Mouse (Mus musculus) cerebellum, adult 11-12 months (tissue): ENCODE measurements at regions not wholly inside any gene's neighbourhood (a gene's known extent, or its start where the extent isn't known, plus 50 kb on each side); places are given as distances from the start of the nearest gene placed in this dataset.

Source experiments
- DNase-seq: peaks from one replicate; pipeline ENCODE4 v3.0.0; 2022

DNA sequence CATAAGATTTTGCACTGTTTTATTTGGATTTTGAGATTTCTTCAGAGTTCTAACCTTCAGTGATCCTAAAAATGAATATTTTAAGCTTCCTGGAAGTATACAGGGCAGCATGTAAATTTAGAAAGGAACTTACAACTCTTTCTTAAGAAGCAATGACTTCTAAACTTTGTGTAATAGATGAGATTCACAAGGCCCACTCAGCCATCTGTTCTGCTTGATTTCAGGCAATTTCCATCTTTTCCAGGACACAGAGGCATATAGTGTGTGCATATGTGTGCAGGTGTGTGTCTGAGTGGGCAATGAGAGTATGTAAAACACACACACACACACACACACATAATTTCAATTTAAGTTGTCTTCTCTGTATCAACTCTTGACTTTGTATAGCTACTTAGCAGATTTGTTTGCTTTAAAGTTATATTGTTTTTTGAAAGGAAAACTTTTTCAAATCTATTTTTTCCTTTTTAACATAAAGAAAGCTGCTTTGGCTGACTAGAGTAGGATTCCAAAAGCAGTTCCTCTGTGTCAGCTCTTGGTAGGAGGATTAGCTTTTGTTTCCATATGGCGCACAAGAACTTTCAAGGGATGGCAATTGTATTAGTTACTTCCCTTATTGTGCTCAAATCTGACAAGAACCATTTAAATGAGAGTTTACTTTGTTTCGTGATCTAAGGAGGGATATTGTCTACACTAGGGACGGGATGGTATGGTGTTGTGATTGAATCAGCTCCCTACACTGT is 387.6 kb downstream of the D3Ertd751e start:
- no peak for DNase-seq

DNA sequence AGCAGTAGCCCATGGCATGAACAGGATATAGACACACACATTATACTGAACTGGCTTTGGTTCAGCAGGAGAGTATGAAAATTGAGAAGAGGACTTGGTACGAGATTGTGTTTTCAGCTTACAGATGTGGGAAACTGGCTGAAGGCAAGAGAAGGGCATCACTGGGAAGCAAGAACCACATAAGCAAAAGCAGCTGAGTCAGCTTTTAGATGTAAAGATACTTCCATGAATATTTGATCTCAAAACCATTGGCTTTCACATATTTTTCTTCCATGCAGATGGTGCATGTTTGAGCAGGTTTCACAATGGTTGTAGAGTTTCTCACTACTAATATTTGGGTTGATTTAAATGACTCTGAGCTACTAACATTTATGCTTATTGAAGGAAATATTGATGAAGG is 389.9 kb downstream of the D3Ertd751e start:
- DNase-seq: no peak

DNA sequence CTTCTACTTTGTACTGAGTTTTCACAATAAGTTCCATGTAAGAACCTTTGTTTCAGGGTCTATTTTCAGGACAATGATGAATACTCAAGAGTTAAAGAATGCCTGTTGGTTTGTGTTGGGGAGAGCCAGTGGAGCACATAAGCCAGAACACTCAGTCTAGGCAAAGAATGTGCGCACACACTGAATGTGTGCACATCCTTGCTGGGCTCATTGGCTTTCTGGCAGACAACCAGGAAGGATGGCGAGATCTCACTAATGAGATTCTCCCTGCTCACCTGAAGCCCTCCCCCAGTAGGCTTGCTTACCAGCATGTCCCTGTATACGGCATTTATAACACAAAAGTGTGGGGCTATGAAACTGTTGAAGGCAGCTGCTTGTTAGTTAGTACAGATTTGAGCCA is 411.0 kb downstream of the D3Ertd751e start:
- DNase-seq: no peak

DNA sequence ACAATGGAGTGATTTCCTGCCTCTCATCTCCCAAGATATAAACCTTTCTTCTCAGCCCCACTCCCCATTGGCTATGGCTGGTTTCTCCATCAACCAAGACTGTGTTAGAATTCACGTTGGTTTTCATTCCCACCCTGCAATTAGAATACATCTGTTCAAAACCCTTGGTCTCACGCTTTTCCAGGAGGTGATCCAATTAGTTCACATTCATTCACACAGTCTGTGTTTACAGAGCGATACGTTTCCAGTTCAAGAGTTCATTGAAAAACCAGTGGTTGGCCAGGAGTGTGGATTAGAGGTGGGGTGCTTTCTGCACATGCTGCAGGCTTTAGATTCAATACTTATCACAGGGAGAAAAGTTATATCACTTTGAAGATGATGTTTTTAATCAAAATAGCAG is 412.5 kb downstream of the D3Ertd751e start:
- no peak for DNase-seq

DNA sequence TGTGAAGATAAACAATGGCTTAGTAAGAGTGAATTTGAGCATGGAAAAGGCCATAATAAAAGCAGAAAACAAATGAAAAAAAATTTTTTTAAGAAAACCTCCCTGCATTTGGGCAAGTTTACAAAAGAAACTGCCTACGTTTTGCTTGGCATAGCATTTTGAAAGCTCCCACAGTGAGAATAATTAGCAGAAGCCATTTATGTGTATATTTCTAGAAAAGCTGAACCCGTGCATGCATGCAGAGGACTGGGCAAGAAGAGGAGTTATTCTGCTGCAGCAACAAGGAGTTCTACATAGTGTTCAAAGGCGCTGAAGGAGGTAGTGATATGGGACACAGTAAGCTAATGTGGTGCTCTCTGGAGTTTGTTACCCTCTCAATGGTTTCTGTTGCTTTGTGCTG is 421.3 kb downstream of the D3Ertd751e start:
- DNase-seq: no peak

DNA sequence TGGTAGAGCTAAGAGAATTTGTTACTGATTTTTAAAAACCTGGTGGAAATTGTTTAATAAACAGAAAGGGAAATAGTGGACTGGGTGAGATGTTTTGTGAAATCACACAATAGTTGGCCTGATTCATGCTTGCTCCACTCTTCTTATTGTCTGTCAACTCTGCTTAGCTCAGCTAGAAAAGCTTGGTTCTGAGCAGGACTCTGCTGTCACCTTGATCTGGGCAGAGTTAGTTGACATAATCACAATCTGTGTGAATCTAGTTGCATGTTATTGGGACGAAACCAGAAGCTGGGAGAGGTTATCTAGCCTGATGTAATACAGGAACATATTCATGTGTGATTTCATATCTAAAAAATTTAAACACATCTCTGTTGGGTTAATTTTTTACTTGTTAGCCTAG is 456.8 kb downstream of the D3Ertd751e start:
- no peak for DNase-seq

DNA sequence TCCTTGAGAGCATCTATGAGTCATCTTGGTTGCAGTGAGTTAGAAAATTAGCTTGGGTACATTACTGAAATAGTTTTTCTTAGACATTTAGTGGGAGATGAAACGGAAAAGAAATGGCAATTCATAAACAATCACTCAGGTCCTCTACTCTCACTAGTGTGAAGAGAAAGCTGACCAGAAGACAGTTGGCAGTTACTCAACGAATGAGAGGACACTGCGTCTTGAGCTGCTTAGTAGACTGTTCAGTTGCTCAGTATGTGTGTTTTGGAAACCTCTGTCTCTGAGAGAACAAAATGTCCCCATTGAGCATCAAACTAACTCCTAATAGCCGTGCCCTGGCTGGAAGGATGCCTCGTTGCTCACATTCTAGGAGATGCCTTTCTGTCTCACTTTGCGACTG is 459.0 kb downstream of the D3Ertd751e start:
- DNase-seq: no peak

DNA sequence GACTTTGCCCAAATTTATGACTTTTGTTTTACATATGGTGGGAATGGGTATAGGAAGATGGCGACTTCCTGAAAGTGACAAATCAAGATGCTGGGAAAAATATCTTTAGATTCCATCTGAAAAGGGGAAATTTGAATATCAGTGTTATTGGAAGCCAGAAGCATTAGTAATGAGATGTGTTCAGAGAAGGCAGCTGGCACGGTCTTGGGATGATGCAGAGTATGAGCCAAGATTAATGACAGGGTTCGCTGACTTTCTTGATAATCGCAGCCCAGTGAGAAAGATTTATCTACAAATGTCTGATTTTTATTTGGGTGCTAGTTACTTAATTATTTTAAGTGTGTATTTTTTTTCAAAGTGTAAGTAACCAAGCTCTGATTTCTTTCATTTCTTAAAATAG is 463.2 kb downstream of the D3Ertd751e start:
- DNase-seq: no peak

DNA sequence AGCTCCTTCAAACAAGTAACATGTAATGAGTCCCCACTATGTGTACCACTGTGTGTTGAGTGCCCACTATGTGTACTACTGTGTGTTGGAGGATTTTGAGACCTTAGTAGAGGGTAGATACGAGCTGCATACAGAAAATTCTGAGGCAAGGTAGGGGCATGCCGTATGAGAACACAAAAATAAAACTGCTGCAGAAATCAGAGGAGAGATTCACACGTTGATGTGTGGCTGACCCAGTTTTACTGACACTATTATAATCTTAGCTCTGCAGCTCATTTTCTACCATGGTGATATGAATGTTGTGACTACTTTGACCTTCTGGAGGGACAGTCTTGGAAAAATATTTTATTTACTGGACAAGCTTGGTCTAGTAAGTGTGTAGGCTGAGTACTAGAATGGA is 469.0 kb downstream of the D3Ertd751e start:
- no peak for DNase-seq

DNA sequence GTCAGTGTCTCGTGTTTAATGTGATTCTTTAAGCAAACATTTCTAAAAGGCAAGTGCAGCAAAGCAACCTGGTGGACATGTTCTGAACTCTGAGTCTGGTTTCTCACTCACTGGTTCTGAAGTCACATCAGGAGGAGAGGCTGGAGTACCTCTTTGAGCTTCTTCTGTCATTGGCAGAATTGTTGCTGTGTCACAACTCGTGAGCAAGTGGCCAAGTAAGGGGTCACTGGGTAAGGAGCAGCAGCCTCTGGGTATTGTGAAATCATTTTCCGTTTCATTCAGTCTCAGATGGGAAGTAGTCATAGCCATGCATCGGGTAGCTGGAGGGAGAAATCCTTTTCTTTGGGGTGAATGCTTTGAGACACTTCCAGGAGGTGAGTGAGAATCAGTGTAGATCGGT is 470.0 kb downstream of the D3Ertd751e start:
- no peak for DNase-seq

DNA sequence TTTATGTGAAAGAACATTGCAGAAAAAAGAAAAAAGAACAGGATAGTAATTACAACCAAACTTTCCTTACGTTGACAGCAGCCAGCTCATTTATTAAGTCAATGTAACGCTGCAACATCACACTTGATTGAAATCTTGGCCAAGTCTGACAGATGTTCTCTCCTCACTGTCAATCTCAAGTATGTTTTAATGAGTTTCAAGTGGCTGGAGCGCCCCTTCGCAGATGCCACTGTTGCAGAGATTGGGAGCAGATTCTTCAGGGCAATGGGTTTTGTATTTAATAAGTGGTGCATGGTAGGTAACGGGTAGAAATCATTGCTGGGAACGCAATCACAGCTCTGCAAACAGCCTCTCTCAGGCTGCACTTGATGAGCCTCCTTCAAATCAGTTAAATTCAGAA is 470.8 kb downstream of the D3Ertd751e start:
- DNase-seq: no peak

DNA sequence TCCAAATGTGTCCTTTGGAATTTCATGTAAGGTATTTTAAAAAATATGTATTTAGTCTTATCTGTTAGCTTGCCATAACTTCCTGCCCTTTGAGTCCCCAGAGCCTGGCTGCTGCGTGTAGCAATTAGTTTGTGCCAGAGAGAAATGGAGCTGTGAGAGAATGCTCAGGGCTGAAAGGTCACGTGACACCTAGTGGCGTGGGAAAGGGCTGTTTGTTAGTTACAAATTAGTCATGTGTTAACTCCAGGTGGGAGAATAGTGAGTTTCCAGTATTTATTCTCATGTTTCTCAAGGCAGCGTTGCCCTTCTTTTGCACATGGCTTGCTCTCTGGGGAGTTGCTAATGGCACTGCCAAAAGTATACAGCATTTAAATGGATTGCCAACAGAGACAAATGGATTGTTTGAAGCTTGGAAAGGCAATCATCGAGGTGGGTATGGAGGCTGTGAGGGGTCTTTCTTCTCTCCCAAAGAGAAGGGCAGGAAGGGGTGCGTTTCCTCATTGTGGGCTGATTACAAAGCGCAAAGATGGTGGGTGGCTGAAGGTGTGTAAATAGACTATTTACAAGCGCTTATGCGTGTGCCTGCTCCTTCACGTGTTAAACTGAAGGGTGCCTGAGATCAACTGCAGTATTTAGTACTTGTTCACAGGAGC is 472.3 kb downstream of the D3Ertd751e start:
- DNase-seq: no peak

DNA sequence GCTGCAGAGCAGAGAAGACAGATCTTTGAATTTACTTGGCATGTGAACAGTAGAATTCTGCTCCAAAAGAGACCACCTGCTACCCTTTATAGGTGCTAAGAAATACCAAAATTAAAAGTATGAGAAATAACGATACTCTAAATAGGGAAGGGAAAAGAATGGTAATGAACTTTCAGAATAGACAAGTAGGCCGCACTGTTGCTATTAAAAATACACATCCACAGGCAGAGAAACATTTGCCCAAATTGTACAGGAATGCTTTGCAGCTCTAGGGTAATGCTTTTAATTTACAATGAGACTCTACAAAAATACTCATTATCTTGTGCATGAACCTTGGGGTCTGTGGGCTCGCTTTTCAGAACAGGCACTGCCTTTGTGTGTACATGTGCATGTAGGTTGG is 476.3 kb downstream of the D3Ertd751e start:
- DNase-seq: no peak

DNA sequence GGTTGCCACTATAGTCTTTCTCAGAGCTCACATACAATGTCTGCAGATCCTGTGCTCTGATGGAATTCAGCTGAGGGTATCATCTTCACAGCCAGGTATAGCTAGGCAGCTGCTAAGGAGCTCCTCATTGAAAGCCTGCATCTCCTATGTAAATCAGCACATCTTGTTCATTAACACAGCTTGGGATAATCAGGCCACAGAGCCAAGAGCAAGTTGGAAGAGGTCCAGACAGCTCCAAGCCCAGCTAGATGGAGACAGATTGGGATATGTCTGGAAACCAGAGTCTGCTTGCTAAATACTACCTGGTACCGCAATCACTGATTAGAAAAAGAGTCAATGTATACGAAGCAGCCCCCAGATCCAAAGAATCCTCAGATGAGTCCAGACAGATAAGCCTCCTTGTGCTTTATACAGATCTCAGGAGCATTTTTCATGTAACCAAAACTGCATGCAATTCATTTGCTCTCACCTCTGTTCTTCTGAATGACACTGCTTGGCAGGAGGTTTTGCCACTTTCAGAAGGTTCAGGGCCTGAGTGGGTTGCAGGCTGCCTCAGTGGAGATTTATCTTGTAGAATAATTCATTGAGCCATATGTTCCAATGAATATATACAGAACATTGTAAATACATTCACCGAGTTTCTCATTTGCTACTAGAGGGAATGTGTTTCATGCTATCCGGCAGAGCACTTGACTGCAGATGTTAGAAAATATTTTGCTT is 485.4 kb downstream of the D3Ertd751e start:
- DNase-seq: peak; percentile 57

DNA sequence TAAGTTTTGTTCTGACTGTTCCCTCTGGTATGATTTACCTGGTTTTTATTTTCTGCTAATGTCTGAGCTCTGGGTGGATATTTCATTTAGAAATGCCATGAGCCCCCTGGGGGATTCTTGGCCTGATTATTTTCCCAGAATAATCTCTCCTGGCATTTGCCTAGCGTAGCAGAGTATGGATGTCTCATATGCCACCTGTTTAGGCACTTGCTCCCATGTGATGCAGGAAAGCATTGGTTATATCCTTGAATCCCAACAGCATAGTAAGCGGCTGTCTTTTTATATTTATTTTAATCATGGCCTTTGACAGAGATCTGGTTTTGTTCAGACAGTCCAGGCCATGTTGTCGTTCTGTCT is 486.0 kb downstream of the D3Ertd751e start:
- peak; percentile 5 for DNase-seq

DNA sequence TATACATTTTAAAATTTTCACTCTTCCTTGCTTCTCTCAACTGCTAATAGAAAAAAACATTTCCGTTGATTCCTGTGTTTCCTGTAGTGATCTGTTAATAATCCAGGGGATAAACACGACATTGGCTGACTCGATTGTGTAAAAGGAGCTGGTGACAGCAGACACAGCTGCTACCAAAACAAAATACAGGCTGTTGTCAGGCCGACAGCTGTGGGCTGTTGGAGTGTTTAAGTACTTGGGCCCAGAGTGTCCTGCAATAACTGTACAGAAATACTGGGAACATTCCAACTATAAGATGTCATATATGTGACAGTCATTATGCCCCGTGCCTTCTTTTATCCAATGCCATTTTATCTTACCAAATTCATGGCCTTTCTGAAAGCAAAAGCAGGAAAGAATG is 489.9 kb downstream of the D3Ertd751e start:
- DNase-seq: no peak

DNA sequence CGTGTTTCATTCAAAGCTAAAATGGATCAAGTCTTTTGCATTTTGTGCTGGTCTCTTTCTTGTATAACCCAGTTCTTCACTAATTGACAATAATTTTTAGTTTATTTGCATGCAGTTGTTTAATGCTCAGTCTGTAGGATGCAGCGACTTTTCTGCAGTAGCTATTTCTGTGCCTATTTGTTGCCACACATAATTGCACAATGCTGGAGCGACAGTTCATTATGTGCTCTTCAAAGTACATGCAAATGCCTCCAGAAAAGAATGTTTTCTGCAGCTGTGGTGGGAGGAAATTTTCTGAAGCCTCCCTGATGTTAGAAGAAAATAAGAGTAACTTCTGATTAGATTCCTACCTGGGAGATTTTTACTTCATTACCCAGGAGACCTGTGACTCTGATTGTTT is 491.3 kb downstream of the D3Ertd751e start:
- DNase-seq: no peak

DNA sequence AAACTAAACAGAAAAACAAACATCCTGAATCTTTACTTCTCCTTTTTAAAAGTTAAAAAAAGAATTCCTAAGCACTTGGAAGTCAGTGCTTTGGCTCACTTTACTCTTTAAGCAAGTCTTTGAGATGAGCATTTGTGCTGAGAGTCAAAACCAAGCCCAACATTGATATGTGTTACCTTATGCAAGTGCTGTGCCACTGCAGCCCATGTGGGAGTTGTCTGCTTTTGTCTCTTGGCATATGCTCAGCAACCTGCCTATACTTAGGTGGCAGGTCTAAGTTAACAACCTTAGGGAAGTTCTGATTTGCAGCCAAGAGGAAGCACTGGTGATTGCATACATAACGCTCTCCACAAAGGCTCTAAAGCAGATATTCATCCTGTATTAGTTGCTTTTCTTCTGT is 493.1 kb downstream of the D3Ertd751e start:
- DNase-seq: no peak
